Mouse (Mus musculus): ENCODE results near the gene Cnnm3.

GRCm38 (mm10) chr1:36528351-36528750 lies 16.7 kb downstream of the Cnnm3 start:
- TF ChIP-seq CTCF (IDR thresholded peaks at IDR 0.05; ENCODE audit: borderline replicate concordance, insufficient read depth, low read depth, low read length) (no peak), POLR2A (IDR thresholded peaks at IDR 0.05; ENCODE audit: borderline replicate concordance, insufficient read depth, low read length) (no peak)
